Mouse (Mus musculus) heart, adult 2 months (tissue): ENCODE measurements at regions not wholly inside any gene's neighbourhood (a gene's known extent, or its start where the extent isn't known, plus 50 kb on each side); places are given as distances from the start of the nearest gene placed in this dataset.

Source experiments
- DNase-seq, 2 experiments: peaks; one replicate each; pipeline ENCODE4 v3.0.0; 2021
- H3K27ac ChIP-seq: fragments of 200-600 bp; 2 replicates; pipeline ENCODE4 v1.8.1; 2022
- H3K27me3 ChIP-seq: fragments of 200-500 bp; 2 replicates; pipeline ENCODE4 v1.6.1; 2012; ENCODE audit warnings: mild to moderate bottlenecking, low read length, inconsistent platforms, mixed read lengths; ENCODE audit not compliant: control insufficient read depth, insufficient read depth
- H3K36me3 ChIP-seq: fragments of 200-500 bp; 2 replicates; pipeline ENCODE4 v1.6.1; 2012; ENCODE audit warnings: low read length, inconsistent platforms; ENCODE audit not compliant: control insufficient read depth, insufficient read depth
- H3K4me1 ChIP-seq: fragments of 200-500 bp; 2 replicates; pipeline ENCODE4 v1.6.1; 2011; ENCODE audit warnings: low read length; ENCODE audit not compliant: control insufficient read depth, insufficient read depth
- H3K4me3 ChIP-seq: fragments of 200-600 bp; 2 replicates; pipeline ENCODE4 v1.8.1; 2022
- H3K79me2 ChIP-seq: fragments of 200-500 bp; replicated peaks from 2 replicates; pipeline ENCODE4 v1.6.1; 2012; ENCODE audit warnings: mild to moderate bottlenecking, inconsistent platforms, low read length, moderate library complexity, mixed read lengths; ENCODE audit not compliant: control insufficient read depth, insufficient read depth
- H3K9ac ChIP-seq: fragments of 200-500 bp; 2 replicates; pipeline ENCODE4 v1.6.1; 2012; ENCODE audit warnings: low read depth, mild to moderate bottlenecking, control low read depth, inconsistent platforms, low read length, mixed read lengths
- CTCF ChIP-seq: fragments of 200-600 bp; IDR thresholded peaks from 2 replicates; pipeline ENCODE4 v1.8.1; 2022; ENCODE audit warnings: antibody characterized with exemption, mild to moderate bottlenecking, moderate library complexity
- EP300 ChIP-seq: fragments of 200-500 bp; IDR thresholded peaks from 2 replicates; pipeline ENCODE4 v1.6.1; 2011; ENCODE audit warnings: low read depth, low read length, control low read depth; ENCODE audit not compliant: insufficient read depth
- POLR2A ChIP-seq: fragments of 200-500 bp; IDR thresholded peaks from 2 replicates; pipeline ENCODE4 v1.6.1; 2011; ENCODE audit warnings: mild to moderate bottlenecking, low read depth, low read length, control low read depth; ENCODE audit not compliant: insufficient read depth
- WGBS: fragments of 180-500 bp; shearing (Covaris S2); methylation state at CpG from one replicate; pipeline ENCODE4 v1.1.7; 2018; 5-methylcytosine and 5-hydroxymethylcytosine counted together
- intact Hi-C: fragments of 180-260 bp; cut with DNase I; formaldehyde crosslinking; loops from one replicate; pipeline ENCODE4 v1.15.1; 2025

DNA sequence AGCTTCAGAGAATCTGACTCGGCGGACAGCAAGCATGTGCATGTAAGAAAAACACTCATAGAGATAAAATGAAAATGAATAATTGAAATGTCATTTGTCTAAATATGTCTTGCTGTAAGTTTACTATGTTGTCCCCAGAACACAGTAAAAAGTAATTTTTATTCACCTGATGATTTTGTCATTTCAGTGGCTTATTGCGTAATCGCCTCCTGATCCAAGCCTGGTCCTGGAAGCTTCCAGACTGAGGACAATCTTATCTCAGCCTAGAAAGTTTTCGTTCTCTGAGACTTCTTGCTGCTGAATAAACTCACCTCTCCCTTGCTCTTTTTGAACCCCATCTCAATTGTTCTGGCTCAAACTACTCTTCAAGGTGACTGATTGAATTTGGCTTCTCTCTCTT is 1820.7 kb downstream of the Efna5 start:
- Histone ChIP-seq H3K27ac (no peak overlapping the region), H3K36me3 (no peaks in the 10 kb centered on the region), H3K9ac (no peak overlapping the region), H3K79me2 (no peaks in the 10 kb centered on the region), H3K4me3 (no peak overlapping the region), H3K4me1 (no peaks in the 10 kb centered on the region), H3K27me3 (no peaks in the 10 kb centered on the region)
- intact Hi-C loops, result no loop called here
- WGBS, result 79% methylated on average over 5 of the region's 5 CpGs
- no peak for TF ChIP-seq CTCF
- no peak for TF ChIP-seq EP300
- TF ChIP-seq POLR2A, result no peak
- DNase-seq, result no peak

DNA sequence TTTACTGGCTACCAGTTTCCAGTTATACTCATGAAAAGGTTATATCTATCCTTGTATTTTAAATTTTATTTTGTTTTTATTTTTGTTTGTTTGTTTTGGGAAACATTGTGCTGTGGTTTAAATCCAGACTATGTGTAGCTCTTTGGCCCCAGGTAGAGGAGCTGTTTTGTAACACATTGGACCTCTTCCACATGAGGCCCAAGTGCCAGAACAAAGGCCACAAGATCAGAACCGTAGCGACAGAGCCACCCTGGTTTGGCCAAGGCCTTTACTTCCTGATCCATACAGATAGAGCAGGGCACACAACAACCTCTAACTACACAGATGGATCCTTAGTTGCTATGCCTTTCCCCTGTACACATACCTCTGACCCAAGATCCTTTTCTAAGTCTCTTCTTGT is 1822.6 kb downstream of the Efna5 start:
- Histone ChIP-seq H3K79me2 (no peaks in the 10 kb centered on the region), H3K27ac (no peak overlapping the region), H3K9ac (no peak overlapping the region), H3K36me3 (no peaks in the 10 kb centered on the region), H3K4me3 (no peak overlapping the region), H3K4me1 (no peaks in the 10 kb centered on the region), H3K27me3 (no peaks in the 10 kb centered on the region)
- WGBS, result 79% methylated on average over 2 of the region's 2 CpGs
- DNase-seq, result no peak
- intact Hi-C loops, result no loop called here
- no peak for TF ChIP-seq CTCF
- no peak for TF ChIP-seq POLR2A

DNA sequence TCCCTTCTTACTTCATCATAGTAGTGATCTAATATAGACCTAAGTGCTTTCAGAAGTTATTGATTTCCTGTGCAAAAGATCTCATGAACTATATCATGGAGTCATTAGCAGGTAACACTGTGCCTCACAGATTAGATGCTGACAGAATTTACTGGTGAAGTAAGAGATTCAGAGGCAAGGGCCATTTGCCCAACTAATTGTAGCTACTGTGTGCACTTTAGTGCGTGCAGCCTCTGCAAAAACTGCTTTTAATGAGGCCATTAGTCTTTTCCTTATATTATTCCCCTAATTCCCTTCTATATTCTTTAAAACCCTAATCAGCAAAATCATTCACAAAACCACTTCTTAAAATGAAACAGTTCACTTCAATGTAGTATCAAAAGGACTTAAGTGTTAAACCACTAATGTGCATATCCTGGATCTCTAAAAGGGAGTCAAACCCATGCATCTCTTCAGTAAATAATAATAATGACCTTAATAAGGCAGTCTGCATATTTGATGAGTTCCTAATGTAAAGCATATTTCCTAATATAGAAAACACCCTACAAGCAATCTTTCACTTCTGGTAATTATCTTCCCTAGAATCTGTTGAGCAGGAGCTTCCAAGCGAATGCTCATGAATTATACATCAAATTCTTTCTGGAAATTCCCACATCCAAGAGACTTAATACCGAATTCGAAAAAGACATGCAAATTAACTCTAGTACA is 1847.4 kb downstream of the Efna5 start:
- intact Hi-C loops, result no loop called here
- DNase-seq, result no peak
- Histone ChIP-seq H3K4me1 (no peaks in the 10 kb centered on the region), H3K36me3 (no peaks in the 10 kb centered on the region), H3K27me3 (no peaks in the 10 kb centered on the region), H3K9ac (no peak overlapping the region), H3K27ac (no peak overlapping the region), H3K4me3 (no peak overlapping the region), H3K79me2 (no peaks in the 10 kb centered on the region)
- no peak for TF ChIP-seq EP300
- no peak for TF ChIP-seq POLR2A
- no peak for TF ChIP-seq CTCF
- 68% methylated on average over 4 of the region's 4 CpGs for WGBS

DNA sequence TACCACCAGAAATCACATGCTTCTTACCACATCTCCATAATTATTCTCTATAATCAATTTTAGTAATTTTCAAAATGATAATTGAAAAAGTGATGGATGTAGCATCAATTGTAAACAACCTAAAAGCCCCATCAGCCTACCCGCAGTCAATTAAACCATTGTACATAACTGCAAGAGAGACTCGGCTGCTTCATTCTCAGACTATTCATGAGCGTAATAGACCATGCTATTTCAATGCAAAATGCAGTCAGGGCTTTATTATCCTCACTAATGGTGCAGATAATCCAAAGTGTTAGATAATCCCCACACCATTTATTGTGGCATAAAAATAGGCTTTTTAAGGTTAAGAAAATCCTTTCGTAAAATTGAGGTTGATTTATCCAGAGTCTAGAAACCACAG is 1862.5 kb downstream of the Efna5 start:
- intact Hi-C loops, result no loop called here
- DNase-seq, result no peak
- H3K79me2 ChIP-seq, result no peaks in the 10 kb centered on the region
- H3K4me1 ChIP-seq, result no peaks in the 10 kb centered on the region
- no peaks in the 10 kb centered on the region for H3K27me3 ChIP-seq
- no peak overlapping the region for H3K27ac ChIP-seq
- 94% methylated on average over 4 of the region's 4 CpGs for WGBS
- H3K4me3 ChIP-seq, result no peak overlapping the region
- TF ChIP-seq POLR2A (no peak), CTCF (no peak), EP300 (no peak)
- no peak overlapping the region for H3K9ac ChIP-seq
- no peaks in the 10 kb centered on the region for H3K36me3 ChIP-seq
